Mouse (Mus musculus): ENCODE measurements around the gene Hnrnpul1. TPM values are rescaled to one million over a fixed set of nuclear protein-coding genes. Genes with fewer than 3 reads are reported as not detected.

Gene Hnrnpul1
- polyA plus RNA-seq, 1 experiment from 2014 or later, result 32.1 TPM

- H3K9ac ChIP-seq (ENCODE audit: low read depth, low read length), result 0 out of 2 replicates have a peak within 1 kb of the TSS, but pooled peaks have one; percentile 35
- no peaks in the 10 kb centered on the region for H3K9me3 ChIP-seq (ENCODE audit: control insufficient read depth)
- H3K27me3 ChIP-seq (replicated peaks; ENCODE audit: control insufficient read depth, insufficient read depth, low read length), result peaks cover 5% of the 10 kb centered on the region
- WGBS, result under 1% methylated on average over 46 of the region's 46 CpGs
- peak; percentile 32 for TF ChIP-seq CTCF (IDR thresholded peaks at IDR 0.05; ENCODE audit: low read depth)
- H3K36me3 ChIP-seq (ENCODE audit: control insufficient read depth, insufficient read depth), result no peaks in the 10 kb centered on the region
- H3K4me2 ChIP-seq (replicated peaks; ENCODE audit: low read depth), result peak within 1 kb of the TSS; percentile 58
- peak; percentile 95 for ATAC-seq
- H3K27ac ChIP-seq (ENCODE audit: low read depth, low read length), result peak within 1 kb of the TSS; percentile 58
- peak within 1 kb of the TSS; percentile 62 for H3K4me3 ChIP-seq (ENCODE audit: low read depth, low read length)
- 0 out of 2 replicates have a peak, but pooled peaks cover 3% of the 10 kb centered on the region for H3K4me1 ChIP-seq (replicated peaks; ENCODE audit: control insufficient read depth, insufficient read depth, low read length)
Measured at GRCm38 (mm10) chr7:25680514-25681258, 73.9 kb downstream of the Hnrnpul1 start, which contains the start of gene B9d2. Gene B9d2 (plus strand): TSS chr7:25680780.

GRCm38 (mm10) chr7:25679971-25680370 lies 74.6 kb downstream of the Hnrnpul1 start:
- Histone ChIP-seq H3K4me1 (replicated peaks; ENCODE audit: control insufficient read depth, insufficient read depth, low read length) (0 out of 2 replicates have a peak, but pooled peaks cover 3% of the 10 kb centered on the region), H3K27me3 (replicated peaks; ENCODE audit: control insufficient read depth, insufficient read depth, low read length) (peaks cover 10% of the 10 kb centered on the region), H3K4me2 (replicated peaks; ENCODE audit: low read depth) (peak overlapping the region; percentile 58), H3K9me3 (ENCODE audit: control insufficient read depth) (no peaks in the 10 kb centered on the region), H3K9ac (ENCODE audit: low read depth, low read length) (no peak overlapping the region), H3K27ac (ENCODE audit: low read depth, low read length) (no peak overlapping the region), H3K36me3 (ENCODE audit: control insufficient read depth, insufficient read depth) (no peaks in the 10 kb centered on the region), H3K4me3 (ENCODE audit: low read depth, low read length) (peak overlapping the region; percentile 62)
- 7% methylated on average over 6 of the region's 6 CpGs for WGBS
- peak; percentile 50; the same call in 1 of the 2 replicates for TF ChIP-seq CTCF (IDR thresholded peaks at IDR 0.05; ENCODE audit: low read depth)
- no peak for ATAC-seq

GRCm38 (mm10) chr7:25677013-25677412 lies 77.5 kb downstream of the Hnrnpul1 start:
- H3K4me2 ChIP-seq (replicated peaks; ENCODE audit: low read depth), result no peak overlapping the region
- ATAC-seq, result no peak
- 0 out of 2 replicates have a peak, but pooled peaks cover 6% of the 10 kb centered on the region for H3K4me1 ChIP-seq (replicated peaks; ENCODE audit: control insufficient read depth, insufficient read depth, low read length)
- 91% methylated on average over 7 of the region's 7 CpGs for WGBS
- H3K36me3 ChIP-seq (ENCODE audit: control insufficient read depth, insufficient read depth), result no peaks in the 10 kb centered on the region
- no peak overlapping the region for H3K27ac ChIP-seq (ENCODE audit: low read depth, low read length)
- no peak for TF ChIP-seq CTCF (IDR thresholded peaks at IDR 0.05; ENCODE audit: low read depth)
- no peak overlapping the region for H3K4me3 ChIP-seq (ENCODE audit: low read depth, low read length)
- no peaks in the 10 kb centered on the region for H3K9me3 ChIP-seq (ENCODE audit: control insufficient read depth)
- H3K27me3 ChIP-seq (replicated peaks; ENCODE audit: control insufficient read depth, insufficient read depth, low read length), result peaks cover 19% of the 10 kb centered on the region
- H3K9ac ChIP-seq (ENCODE audit: low read depth, low read length), result no peak overlapping the region

GRCm38 (mm10) chr7:25676085-25676781 lies 78.3 kb downstream of the Hnrnpul1 start:
- Histone ChIP-seq H3K9me3 (ENCODE audit: control insufficient read depth) (no peaks in the 10 kb centered on the region), H3K4me3 (ENCODE audit: low read depth, low read length) (no peak overlapping the region), H3K27ac (ENCODE audit: low read depth, low read length) (no peak overlapping the region), H3K36me3 (ENCODE audit: control insufficient read depth, insufficient read depth) (no peaks in the 10 kb centered on the region), H3K27me3 (replicated peaks; ENCODE audit: control insufficient read depth, insufficient read depth, low read length) (peaks cover 19% of the 10 kb centered on the region), H3K4me2 (replicated peaks; ENCODE audit: low read depth) (no peak overlapping the region), H3K9ac (ENCODE audit: low read depth, low read length) (no peak overlapping the region), H3K4me1 (replicated peaks; ENCODE audit: control insufficient read depth, insufficient read depth, low read length) (0 out of 2 replicates have a peak, but pooled peaks cover 6% of the 10 kb centered on the region)
- no peak for ATAC-seq
- WGBS, result 54% methylated on average over 15 of the region's 15 CpGs
- no peak for TF ChIP-seq CTCF (IDR thresholded peaks at IDR 0.05; ENCODE audit: low read depth)

GRCm38 (mm10) chr7:25675405-25675804 lies 79.2 kb downstream of the Hnrnpul1 start:
- Histone ChIP-seq H3K9me3 (ENCODE audit: control insufficient read depth) (no peaks in the 10 kb centered on the region), H3K36me3 (ENCODE audit: control insufficient read depth, insufficient read depth) (no peaks in the 10 kb centered on the region; the same call in 1 of the 2 replicates), H3K4me3 (ENCODE audit: low read depth, low read length) (peak overlapping the region; percentile 34), H3K27ac (ENCODE audit: low read depth, low read length) (no peak overlapping the region), H3K27me3 (replicated peaks; ENCODE audit: control insufficient read depth, insufficient read depth, low read length) (peaks cover 19% of the 10 kb centered on the region), H3K9ac (ENCODE audit: low read depth, low read length) (no peak overlapping the region), H3K4me1 (replicated peaks; ENCODE audit: control insufficient read depth, insufficient read depth, low read length) (0 out of 2 replicates have a peak, but pooled peaks cover 6% of the 10 kb centered on the region), H3K4me2 (replicated peaks; ENCODE audit: low read depth) (no peak overlapping the region)
- no peak for TF ChIP-seq CTCF (IDR thresholded peaks at IDR 0.05; ENCODE audit: low read depth)
- 45% methylated on average over 6 of the region's 6 CpGs for WGBS
- ATAC-seq, result no peak

GRCm38 (mm10) chr7:25674719-25675300 lies 79.7 kb downstream of the Hnrnpul1 start, which contains the start of gene Tmem91:
Gene Tmem91 (minus strand): TSS chr7:25675166.
- H3K9ac ChIP-seq (ENCODE audit: low read depth, low read length), result no peak within 1 kb of the TSS

More at GRCm38 (mm10) chr7:25674719-25675300, 79.7 kb downstream of the Hnrnpul1 start, which contains the start of gene Tmem91:
- Histone ChIP-seq H3K4me3 (ENCODE audit: low read depth, low read length) (peak within 1 kb of the TSS; percentile 34), H3K27ac (ENCODE audit: low read depth, low read length) (no peak within 1 kb of the TSS), H3K9me3 (ENCODE audit: control insufficient read depth) (no peaks in the 10 kb centered on the region), H3K4me2 (replicated peaks; ENCODE audit: low read depth) (peak within 1 kb of the TSS; percentile 59), H3K4me1 (replicated peaks; ENCODE audit: control insufficient read depth, insufficient read depth, low read length) (0 out of 2 replicates have a peak, but pooled peaks cover 3% of the 10 kb centered on the region), H3K27me3 (replicated peaks; ENCODE audit: control insufficient read depth, insufficient read depth, low read length) (peaks cover 19% of the 10 kb centered on the region), H3K36me3 (ENCODE audit: control insufficient read depth, insufficient read depth) (no peaks in the 10 kb centered on the region; the same call in 1 of the 2 replicates)
- no peak for TF ChIP-seq CTCF (IDR thresholded peaks at IDR 0.05; ENCODE audit: low read depth)
- no peak for ATAC-seq
- 3% methylated on average over 29 of the region's 29 CpGs for WGBS
